33 mouse cellular contexts compared by ENCODE assay signal in the genomic region with DNA sequence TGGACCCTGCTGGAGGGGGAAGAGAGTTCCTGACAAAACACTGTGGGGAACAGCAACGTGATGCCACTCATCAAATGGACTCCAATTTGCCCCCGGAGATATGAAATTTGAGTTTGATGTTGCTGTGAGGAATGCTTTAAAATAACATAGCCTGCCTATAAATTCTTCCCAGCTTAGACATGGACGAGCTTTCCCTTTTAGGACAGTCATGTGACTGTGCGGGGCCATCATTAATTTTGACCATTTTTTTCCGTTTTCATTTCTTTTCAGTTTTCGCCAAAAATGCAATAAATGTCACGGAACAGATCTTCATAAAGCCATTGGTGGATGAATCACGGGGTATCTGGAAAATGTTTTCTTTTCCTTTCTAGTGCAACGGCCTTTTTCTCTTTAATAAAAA. TPM values are rescaled to one million over a fixed set of nuclear protein-coding genes. Genes with fewer than 3 reads are reported as not detected.
DNase-seq lines count a peak whose midpoint lies in the region; ATAC-seq and TF ChIP-seq lines count a peak whose summit lies in the region.
"Had no signal": no experiment of that assay in that cellular context is flagged by ENCODE, and none has a peak within 500 bp of the region (broad histone marks: within the 10 kb centered on the region; RNA-seq: fewer than 3 reads in every experiment).

No protein-coding gene starts in this region.

- no peak overlapping the region for H3K27ac ChIP-seq in midbrain, embryonic 11.5 days (ENCODE audit: low read depth, low read length)
- H3K27ac ChIP-seq in midbrain, embryonic 15.5 days: no peak overlapping the region
- peak overlapping the region; percentile 37; the same call in 1 of the 2 replicates for H3K27ac ChIP-seq in olfactory bulb, adult 2 months (ENCODE audit: insufficient read depth, low read depth, low read length)
- H3K27ac ChIP-seq: embryonic facial prominence, embryonic 15.5 days; forebrain, embryonic 12.5 days; forebrain, embryonic 15.5 days; heart, adult 2 months; heart, embryonic 10.5 days; heart, embryonic 13.5 days; hindbrain, embryonic 14.5 days; hindbrain, postnatal 0 days had no signal

- DNase-seq in midbrain, embryonic 11.5 days (ENCODE audit: low spot score, missing footprints): peak; percentile 28
- DNase-seq in NIH3T3 (ENCODE audit: low read depth): peak; percentile 28
- DNase-seq in ovary, postnatal 10 days (ENCODE audit: low spot score): no peak
- no peak for DNase-seq in thymus, postnatal 10 days (ENCODE audit: low spot score in 2 of 2)
- DNase-seq: adrenal gland, adult 2 months; adrenal gland, postnatal 14 days; cerebellum, adult 11 months; cerebellum, adult 8-10 months; cerebellum, postnatal 10 days; cerebellum, postnatal 36 days; embryo, embryonic 11 days; gastrocnemius, postnatal 10 days; gastrocnemius, postnatal 36 days; heart, adult 2 months; heart, postnatal 14 days; heart, postnatal 4 days had no signal

- no peak overlapping the region for H3K4me2 ChIP-seq in midbrain, embryonic 11.5 days
- H3K4me2 ChIP-seq in midbrain, embryonic 15.5 days: no peak overlapping the region
- H3K4me2 ChIP-seq: embryonic facial prominence, embryonic 15.5 days; forebrain, embryonic 12.5 days; forebrain, embryonic 15.5 days; heart, embryonic 13.5 days; hindbrain, embryonic 14.5 days had no signal

- no peak overlapping the region for H3K4me3 ChIP-seq in midbrain, embryonic 11.5 days (ENCODE audit: low read depth, low read length)
- no peak overlapping the region for H3K4me3 ChIP-seq in midbrain, embryonic 15.5 days
- H3K4me3 ChIP-seq in olfactory bulb, adult 2 months (ENCODE audit: insufficient read depth, low read depth, low read length): no peak overlapping the region
- H3K4me3 ChIP-seq: embryonic facial prominence, embryonic 15.5 days; erythroblast, embryonic 14.5 days; forebrain, embryonic 12.5 days; forebrain, embryonic 15.5 days; heart, adult 2 months; heart, embryonic 10.5 days; heart, embryonic 13.5 days had no signal

- no peak overlapping the region for H3K9ac ChIP-seq in midbrain, embryonic 11.5 days (ENCODE audit: low read length)
- H3K9ac ChIP-seq in midbrain, embryonic 15.5 days: no peak overlapping the region
- H3K9ac ChIP-seq: embryonic facial prominence, embryonic 15.5 days; forebrain, embryonic 12.5 days; forebrain, embryonic 15.5 days; heart, embryonic 13.5 days; hindbrain, embryonic 14.5 days had no signal

- WGBS in midbrain, embryonic 11.5 days: 87% methylated on average over 9 of the region's 9 CpGs
- 80% methylated on average over 9 of the region's 9 CpGs for WGBS in midbrain, embryonic 15.5 days
- WGBS in olfactory bulb, adult 2 months: 57% methylated on average over 9 of the region's 9 CpGs

- H3K9me3 ChIP-seq in midbrain, embryonic 11.5 days (ENCODE audit: control insufficient read depth, low read length): no peaks in the 10 kb centered on the region
- H3K9me3 ChIP-seq in midbrain, embryonic 15.5 days: no peaks in the 10 kb centered on the region
- H3K9me3 ChIP-seq: embryonic facial prominence, embryonic 15.5 days; forebrain, embryonic 12.5 days; forebrain, embryonic 15.5 days; heart, embryonic 10.5 days; heart, embryonic 13.5 days had no signal

- TF ChIP-seq CTCF in olfactory bulb, adult 2 months (IDR thresholded peaks at IDR 0.05; ENCODE audit: insufficient read depth, low read depth, low read length): no peak

- peaks cover under 1% of the 10 kb centered on the region for H3K27me3 ChIP-seq in midbrain, embryonic 11.5 days (ENCODE audit: control insufficient read depth, insufficient read depth, low read length)
- H3K27me3 ChIP-seq in midbrain, embryonic 15.5 days (replicated peaks): peaks cover 9% of the 10 kb centered on the region; the same call in 1 of the 2 replicates
- H3K27me3 ChIP-seq: CH12.LX had no signal

- no peaks in the 10 kb centered on the region for H3K36me3 ChIP-seq in midbrain, embryonic 11.5 days (ENCODE audit: control insufficient read depth, insufficient read depth, low read length)
- H3K36me3 ChIP-seq in midbrain, embryonic 15.5 days (replicated peaks): no peaks in the 10 kb centered on the region
- H3K36me3 ChIP-seq: embryonic facial prominence, embryonic 15.5 days; forebrain, embryonic 12.5 days; forebrain, embryonic 15.5 days; G1E; heart, embryonic 10.5 days; heart, embryonic 13.5 days had no signal

- no peak for TF ChIP-seq POLR2A in olfactory bulb, adult 2 months (IDR thresholded peaks at IDR 0.05; ENCODE audit: insufficient read depth, low read depth, low read length)

- H3K4me1 ChIP-seq in midbrain, embryonic 11.5 days (ENCODE audit: control insufficient read depth, insufficient read depth, low read length): no peaks in the 10 kb centered on the region
- H3K4me1 ChIP-seq in midbrain, embryonic 15.5 days: no peaks in the 10 kb centered on the region
- H3K4me1 ChIP-seq in olfactory bulb, adult 2 months (ENCODE audit: control insufficient read depth, insufficient read depth, low read length): peaks cover 3% of the 10 kb centered on the region
- H3K4me1 ChIP-seq: embryonic facial prominence, embryonic 15.5 days; forebrain, embryonic 12.5 days; forebrain, embryonic 15.5 days; heart, embryonic 10.5 days; heart, embryonic 13.5 days had no signal

- ATAC-seq in midbrain, embryonic 11.5 days (ENCODE audit: low FRiP score): no peak
- ATAC-seq in midbrain, embryonic 15.5 days (replicated peaks): no peak
- ATAC-seq: forebrain, embryonic 15.5 days; hindbrain, postnatal 0 days; inflammation-experienced regulatory T-cells, adult 6 months had no signal

RNA-seq across cellular contexts. Expression of a gene that starts 25.5 kb away (rescaled TPM):
- polyA plus RNA-seq in midbrain, embryonic 11.5 days (2014; fragmentation: Nextera tagmentation; extraction: Ambion mirVana): not detected in 2 replicates
- polyA plus RNA-seq in midbrain, embryonic 15.5 days (2015; fragmentation: Nextera tagmentation; extraction: Ambion mirVana): not detected in 2 replicates
- polyA plus RNA-seq in olfactory bulb, adult 2 months (2012; ENCODE audit: insufficient read depth, insufficient read length, low replicate concordance, missing spikeins): not detected in 2 replicates
- polyA plus RNA-seq: embryonic facial prominence, embryonic 11.5 days; forebrain, embryonic 12.5 days; forebrain, embryonic 15.5 days; G1E; heart, adult 2 months; heart, embryonic 10.5 days; heart, embryonic 13.5 days; heart, embryonic 16.5 days; hindbrain, embryonic 11.5 days; hindbrain, embryonic 14.5 days; inflammation-experienced regulatory T-cells, adult 6 months had no signal

RNA-seq across cellular contexts. Expression of a gene that starts 50.6 kb away (rescaled TPM):
- 1.8 and 2.3 TPM in 2 replicates for polyA plus RNA-seq in midbrain, embryonic 11.5 days (2014; fragmentation: Nextera tagmentation; extraction: Ambion mirVana)
- 0.06 and 0.25 TPM in 2 replicates for polyA plus RNA-seq in midbrain, embryonic 15.5 days (2015; fragmentation: Nextera tagmentation; extraction: Ambion mirVana)
- not detected in 2 replicates for polyA plus RNA-seq in olfactory bulb, adult 2 months (2012; ENCODE audit: insufficient read depth, insufficient read length, low replicate concordance, missing spikeins)
- polyA plus RNA-seq: adrenal gland, adult 2 months; cortical plate, adult 2 months; erythroblast, embryonic 14.5 days; G1E; hindbrain, postnatal 0 days; inflammation-experienced regulatory T-cells, adult 6 months had no signal

Comparison
In these comparisons a context has a peak if more than half of its experiments do, and no peak if none do; other contexts are left out.
1. DNase-seq: peak in midbrain, embryonic 11.5 days (single experiment) and NIH3T3 (single experiment); none in ovary, postnatal 10 days (single experiment) and thymus, postnatal 10 days (0 of 2).